Mouse (Mus musculus): ENCODE measurements around the gene Rbfox1. TPM values are rescaled to one million over a fixed set of nuclear protein-coding genes. Genes with fewer than 3 reads are reported as not detected.
A peak's percentile ranks its signal among the peaks of the same experiment; 100 is the strongest.

The Rbfox1 gene
- polyA plus RNA-seq, 1 experiment from 2014 or later = 3.1 TPM

- no peak overlapping the region for H3K4me3 ChIP-seq (ENCODE audit: low read depth, low read length)
- H3K4me2 ChIP-seq = no peak overlapping the region
- no peaks in the 10 kb centered on the region for H3K9me3 ChIP-seq (replicated peaks; ENCODE audit: control insufficient read depth, low read length)
- no peaks in the 10 kb centered on the region for H3K36me3 ChIP-seq (ENCODE audit: control insufficient read depth, insufficient read depth, low read length)
- H3K27me3 ChIP-seq (ENCODE audit: control insufficient read depth, insufficient read depth, low read length) = no peaks in the 10 kb centered on the region
- WGBS (ENCODE audit: insufficient replicate concordance) = 68% methylated on average over 3 of the region's 3 CpGs
- no peak overlapping the region for H3K9ac ChIP-seq (ENCODE audit: low read depth, low read length)
- H3K27ac ChIP-seq (ENCODE audit: low read depth, low read length) = no peak overlapping the region
- no peaks in the 10 kb centered on the region for H3K4me1 ChIP-seq (ENCODE audit: control insufficient read depth, insufficient read depth, low read length)
- no peak for ATAC-seq (replicated peaks; ENCODE audit: insufficient number of reproducible peaks, low FRiP score, low TSS enrichment)
Observed at GRCm38 (mm10) chr16:7374146-7374545, 1489.0 kb downstream of the Rbfox1 start.

GRCm38 (mm10) chr16:7374674-7375073, 1489.5 kb downstream of the Rbfox1 start:
- Histone ChIP-seq H3K27ac (ENCODE audit: low read depth, low read length) (no peak overlapping the region), H3K9me3 (replicated peaks; ENCODE audit: control insufficient read depth, low read length) (no peaks in the 10 kb centered on the region), H3K36me3 (ENCODE audit: control insufficient read depth, insufficient read depth, low read length) (no peaks in the 10 kb centered on the region), H3K9ac (ENCODE audit: low read depth, low read length) (no peak overlapping the region), H3K4me2 (no peak overlapping the region), H3K4me1 (ENCODE audit: control insufficient read depth, insufficient read depth, low read length) (no peaks in the 10 kb centered on the region), H3K27me3 (ENCODE audit: control insufficient read depth, insufficient read depth, low read length) (no peaks in the 10 kb centered on the region), H3K4me3 (ENCODE audit: low read depth, low read length) (no peak overlapping the region)
- WGBS (ENCODE audit: insufficient replicate concordance) = 55% methylated on average over 2 of the region's 2 CpGs
- ATAC-seq (replicated peaks; ENCODE audit: insufficient number of reproducible peaks, low FRiP score, low TSS enrichment) = no peak

- Histone ChIP-seq H3K4me2 (no peak overlapping the region), H3K27ac (ENCODE audit: low read depth, low read length) (no peak overlapping the region), H3K27me3 (ENCODE audit: control insufficient read depth, insufficient read depth, low read length) (no peaks in the 10 kb centered on the region), H3K4me3 (ENCODE audit: low read depth, low read length) (no peak overlapping the region), H3K9me3 (replicated peaks; ENCODE audit: control insufficient read depth, low read length) (no peaks in the 10 kb centered on the region), H3K4me1 (ENCODE audit: control insufficient read depth, insufficient read depth, low read length) (no peaks in the 10 kb centered on the region), H3K9ac (ENCODE audit: low read depth, low read length) (no peak overlapping the region), H3K36me3 (ENCODE audit: control insufficient read depth, insufficient read depth, low read length) (no peaks in the 10 kb centered on the region)
- no peak for ATAC-seq (replicated peaks; ENCODE audit: insufficient number of reproducible peaks, low FRiP score, low TSS enrichment)
Observed at GRCm38 (mm10) chr16:7396101-7396500, 1510.9 kb downstream of the Rbfox1 start.

GRCm38 (mm10) chr16:7404766-7405492, 1519.8 kb downstream of the Rbfox1 start:
- no peak overlapping the region for H3K4me2 ChIP-seq
- H3K4me1 ChIP-seq (ENCODE audit: control insufficient read depth, insufficient read depth, low read length) = no peaks in the 10 kb centered on the region
- no peaks in the 10 kb centered on the region for H3K9me3 ChIP-seq (replicated peaks; ENCODE audit: control insufficient read depth, low read length)
- 56% methylated on average over 6 of the region's 6 CpGs for WGBS (ENCODE audit: insufficient replicate concordance)
- no peaks in the 10 kb centered on the region for H3K27me3 ChIP-seq (ENCODE audit: control insufficient read depth, insufficient read depth, low read length)
- H3K4me3 ChIP-seq (ENCODE audit: low read depth, low read length) = no peak overlapping the region
- H3K9ac ChIP-seq (ENCODE audit: low read depth, low read length) = no peak overlapping the region
- no peak for ATAC-seq (replicated peaks; ENCODE audit: insufficient number of reproducible peaks, low FRiP score, low TSS enrichment)
- H3K36me3 ChIP-seq (ENCODE audit: control insufficient read depth, insufficient read depth, low read length) = no peaks in the 10 kb centered on the region
- no peak overlapping the region for H3K27ac ChIP-seq (ENCODE audit: low read depth, low read length)

- Histone ChIP-seq H3K27me3 (ENCODE audit: control insufficient read depth, insufficient read depth, low read length) (no peaks in the 10 kb centered on the region), H3K27ac (ENCODE audit: low read depth, low read length) (no peak overlapping the region), H3K9me3 (replicated peaks; ENCODE audit: control insufficient read depth, low read length) (no peaks in the 10 kb centered on the region), H3K4me2 (no peak overlapping the region), H3K36me3 (ENCODE audit: control insufficient read depth, insufficient read depth, low read length) (no peaks in the 10 kb centered on the region), H3K9ac (ENCODE audit: low read depth, low read length) (no peak overlapping the region), H3K4me1 (ENCODE audit: control insufficient read depth, insufficient read depth, low read length) (no peaks in the 10 kb centered on the region), H3K4me3 (ENCODE audit: low read depth, low read length) (no peak overlapping the region)
- 47% methylated on average over 12 of the region's 12 CpGs for WGBS (ENCODE audit: insufficient replicate concordance)
- ATAC-seq (replicated peaks; ENCODE audit: insufficient number of reproducible peaks, low FRiP score, low TSS enrichment) = no peak
Observed at GRCm38 (mm10) chr16:7407862-7408640, 1522.9 kb downstream of the Rbfox1 start.

- Histone ChIP-seq H3K27ac (ENCODE audit: low read depth, low read length) (peak overlapping the region; percentile 82), H3K9me3 (replicated peaks; ENCODE audit: control insufficient read depth, low read length) (no peaks in the 10 kb centered on the region), H3K27me3 (ENCODE audit: control insufficient read depth, insufficient read depth, low read length) (no peaks in the 10 kb centered on the region), H3K4me2 (peak overlapping the region; percentile 49), H3K4me1 (ENCODE audit: control insufficient read depth, insufficient read depth, low read length) (no peaks in the 10 kb centered on the region), H3K9ac (ENCODE audit: low read depth, low read length) (peak overlapping the region; percentile 49; the same call in 1 of the 2 replicates), H3K4me3 (ENCODE audit: low read depth, low read length) (no peak overlapping the region), H3K36me3 (ENCODE audit: control insufficient read depth, insufficient read depth, low read length) (no peaks in the 10 kb centered on the region)
- ATAC-seq (replicated peaks; ENCODE audit: insufficient number of reproducible peaks, low FRiP score, low TSS enrichment) = peak; percentile 35; the same call in 1 of the 2 replicates
- 18% methylated on average over 12 of the region's 12 CpGs for WGBS (ENCODE audit: insufficient replicate concordance)
Observed at GRCm38 (mm10) chr16:7419655-7420281, 1534.6 kb downstream of the Rbfox1 start.

- no peak for ATAC-seq (replicated peaks; ENCODE audit: insufficient number of reproducible peaks, low FRiP score, low TSS enrichment)
- H3K9me3 ChIP-seq (replicated peaks; ENCODE audit: control insufficient read depth, low read length) = no peaks in the 10 kb centered on the region
- no peaks in the 10 kb centered on the region for H3K27me3 ChIP-seq (ENCODE audit: control insufficient read depth, insufficient read depth, low read length)
- H3K4me3 ChIP-seq (ENCODE audit: low read depth, low read length) = no peak overlapping the region
- H3K4me2 ChIP-seq = no peak overlapping the region
- no peaks in the 10 kb centered on the region for H3K36me3 ChIP-seq (ENCODE audit: control insufficient read depth, insufficient read depth, low read length)
- no peak overlapping the region for H3K27ac ChIP-seq (ENCODE audit: low read depth, low read length)
- WGBS (ENCODE audit: insufficient replicate concordance) = 81% methylated on average over 3 of the region's 3 CpGs
- no peaks in the 10 kb centered on the region for H3K4me1 ChIP-seq (ENCODE audit: control insufficient read depth, insufficient read depth, low read length)
- no peak overlapping the region for H3K9ac ChIP-seq (ENCODE audit: low read depth, low read length)
Observed at GRCm38 (mm10) chr16:7425386-7426089, 1540.4 kb downstream of the Rbfox1 start.

- no peaks in the 10 kb centered on the region for H3K4me1 ChIP-seq (ENCODE audit: control insufficient read depth, insufficient read depth, low read length)
- no peak overlapping the region for H3K4me2 ChIP-seq
- no peak for ATAC-seq (replicated peaks; ENCODE audit: insufficient number of reproducible peaks, low FRiP score, low TSS enrichment)
- no peaks in the 10 kb centered on the region for H3K9me3 ChIP-seq (replicated peaks; ENCODE audit: control insufficient read depth, low read length)
- no peaks in the 10 kb centered on the region for H3K36me3 ChIP-seq (ENCODE audit: control insufficient read depth, insufficient read depth, low read length)
- H3K9ac ChIP-seq (ENCODE audit: low read depth, low read length) = no peak overlapping the region
- 85% methylated on average over 6 of the region's 6 CpGs for WGBS (ENCODE audit: insufficient replicate concordance)
- no peak overlapping the region for H3K27ac ChIP-seq (ENCODE audit: low read depth, low read length)
- H3K4me3 ChIP-seq (ENCODE audit: low read depth, low read length) = no peak overlapping the region
- no peaks in the 10 kb centered on the region for H3K27me3 ChIP-seq (ENCODE audit: control insufficient read depth, insufficient read depth, low read length)
Observed at GRCm38 (mm10) chr16:7433296-7433695, 1548.1 kb downstream of the Rbfox1 start.
